Mouse (Mus musculus) lung, embryonic 15.5 days (tissue): ENCODE data around the gene A730071L15Rik. TPM values are rescaled to one million over a fixed set of nuclear protein-coding genes. Genes with fewer than 3 reads are reported as not detected.

ENCODE experiments used
- ATAC-seq: fragments of 200-750 bp; cut with Nextera tagmentation; 2 replicates; pipeline ENCODE4 v1.8.0; 2017; ENCODE audit warnings: moderate number of reproducible peaks, borderline replicate concordance; ENCODE audit not compliant: low FRiP score, low TSS enrichment; ENCODE audit errors: extremely low read depth
- H3K27ac ChIP-seq: fragments of 300-500 bp; sonication (generic); 2 replicates; pipeline ENCODE4 v1.5.1; 2015; ENCODE audit warnings: moderate library complexity, mild to moderate bottlenecking, inconsistent platforms
- H3K27me3 ChIP-seq: fragments of 300-500 bp; sonication (generic); 2 replicates; pipeline ENCODE4 v1.6.1; 2015; ENCODE audit warnings: inconsistent platforms
- H3K36me3 ChIP-seq: fragments of 300-500 bp; sonication (generic); 2 replicates; pipeline ENCODE4 v1.6.1; 2015; ENCODE audit warnings: inconsistent platforms
- H3K4me1 ChIP-seq: fragments of 300-500 bp; sonication (generic); 2 replicates; pipeline ENCODE4 v1.6.1; 2015; ENCODE audit warnings: inconsistent platforms
- H3K4me2 ChIP-seq: fragments of 300-500 bp; sonication (generic); 2 replicates; pipeline ENCODE4 v1.6.1; 2015; ENCODE audit warnings: inconsistent platforms, mild to moderate bottlenecking, moderate library complexity
- H3K4me3 ChIP-seq: fragments of 300-500 bp; sonication (generic); 2 replicates; pipeline ENCODE4 v1.5.1; 2015; ENCODE audit warnings: mild to moderate bottlenecking, inconsistent platforms
- H3K9ac ChIP-seq: fragments of 300-500 bp; sonication (generic); 2 replicates; pipeline ENCODE4 v1.6.1; 2015; ENCODE audit warnings: inconsistent platforms
- H3K9me3 ChIP-seq: fragments of 300-500 bp; sonication (generic); 2 replicates; pipeline ENCODE4 v1.6.1; 2016; ENCODE audit warnings: inconsistent platforms
- whole genome bisulfite sequencing: fragments of 180-500 bp; shearing (Covaris S2); methylation state at CpG from one replicate; pipeline ENCODE4 v1.1.7; 2015; 5-methylcytosine and 5-hydroxymethylcytosine counted together
- polyA plus RNA-seq: library from polyadenylated mRNA; unstranded; fragments of >200 nt; fragmentation: Nextera tagmentation; extraction: Ambion mirVana; gene quantifications from 2 replicates; pipeline ENCODE4 v1.2.1, GENCODE M21; 2015

Gene A730071L15Rik
- polyA plus RNA-seq, 1 experiment from 2014 or later: 0.42 TPM

DNA sequence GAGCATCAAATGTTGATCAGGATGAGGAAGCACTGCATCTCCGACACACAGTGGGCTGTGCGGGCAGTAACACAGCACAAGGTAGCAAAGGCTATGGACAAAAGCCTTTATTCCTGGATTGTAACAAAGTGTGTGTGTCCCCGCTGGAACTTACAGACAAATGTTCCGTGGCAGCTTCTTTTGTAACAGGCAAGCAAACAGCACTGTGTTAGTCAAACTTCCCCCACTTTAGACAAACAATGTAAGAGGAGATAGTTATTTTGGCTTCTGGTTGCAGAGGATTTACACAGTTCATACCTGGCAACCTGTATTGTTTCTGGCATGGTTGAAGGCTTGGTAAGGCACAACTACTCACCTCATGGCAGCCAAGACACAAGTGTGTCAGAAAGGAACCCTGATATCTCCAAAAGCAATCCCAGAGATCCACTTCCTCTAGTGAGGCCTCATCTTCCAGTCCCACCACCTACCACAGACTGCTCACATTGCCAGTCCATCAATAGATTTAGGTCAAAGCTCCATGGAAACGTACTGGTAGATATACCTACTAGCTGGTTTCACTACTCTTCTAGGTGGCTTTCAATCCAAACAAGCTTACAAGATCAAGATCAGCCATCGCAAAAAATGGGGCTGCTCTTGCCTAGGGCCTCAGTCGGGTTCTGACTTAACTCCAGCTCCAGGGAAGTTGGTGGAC, 34.3 kb upstream of the A730071L15Rik start:
- Histone ChIP-seq H3K9me3 (no peaks in the 10 kb centered on the region), H3K27ac (no peak overlapping the region), H3K36me3 (no peaks in the 10 kb centered on the region), H3K27me3 (no peaks in the 10 kb centered on the region), H3K4me1 (no peaks in the 10 kb centered on the region), H3K4me3 (no peak overlapping the region), H3K9ac (no peak overlapping the region), H3K4me2 (no peak overlapping the region)
- ATAC-seq: no peak
- WGBS: 83% methylated on average over 7 of the region's 7 CpGs

DNA sequence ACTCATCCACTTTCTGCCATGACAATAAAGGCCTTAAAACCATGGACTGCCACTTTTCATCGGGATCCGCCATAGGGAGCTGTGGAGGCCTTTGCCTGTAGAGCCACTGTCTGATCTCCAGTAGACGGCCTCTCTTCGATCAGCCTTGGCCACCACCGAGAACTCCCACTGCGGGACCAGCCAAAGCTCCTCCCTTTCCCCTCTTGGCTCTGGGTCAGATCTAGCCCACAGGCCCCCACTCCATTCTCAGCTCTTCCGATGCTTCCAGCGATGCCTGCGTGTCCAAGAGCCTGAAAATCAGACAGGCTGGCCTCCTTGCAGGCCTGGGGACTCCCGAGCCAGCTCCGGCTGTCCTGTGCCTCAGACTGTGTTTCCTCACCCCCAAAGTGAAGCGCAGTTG, 33.5 kb upstream of the A730071L15Rik start:
- no peaks in the 10 kb centered on the region for H3K36me3 ChIP-seq
- H3K4me3 ChIP-seq: no peak overlapping the region
- H3K27ac ChIP-seq: no peak overlapping the region
- no peaks in the 10 kb centered on the region for H3K4me1 ChIP-seq
- H3K9ac ChIP-seq: no peak overlapping the region
- no peaks in the 10 kb centered on the region for H3K27me3 ChIP-seq
- H3K4me2 ChIP-seq: no peak overlapping the region
- 82% methylated on average over 12 of the region's 12 CpGs for WGBS
- ATAC-seq: no peak
- H3K9me3 ChIP-seq: no peaks in the 10 kb centered on the region

- no peak overlapping the region for H3K9ac ChIP-seq
- H3K27me3 ChIP-seq: no peaks in the 10 kb centered on the region
Observed at GRCm38 (mm10) chr11:6169041-6169663, 30.7 kb upstream of the A730071L15Rik start.

GRCm38 (mm10) chr11:6174719-6175118, 25.1 kb upstream of the A730071L15Rik start:
- Histone ChIP-seq H3K4me1 (peaks cover 30% of the 10 kb centered on the region; the same call in 1 of the 2 replicates), H3K4me2 (no peak overlapping the region), H3K4me3 (no peak overlapping the region), H3K36me3 (no peaks in the 10 kb centered on the region), H3K9me3 (no peaks in the 10 kb centered on the region), H3K27me3 (no peaks in the 10 kb centered on the region), H3K9ac (no peak overlapping the region), H3K27ac (no peak overlapping the region)
- WGBS: 22% methylated on average over 7 of the region's 7 CpGs
- ATAC-seq: no peak

More at GRCm38 (mm10) chr11:6169041-6169663, 30.7 kb upstream of the A730071L15Rik start:
- Histone ChIP-seq H3K36me3 (no peaks in the 10 kb centered on the region), H3K4me1 (no peaks in the 10 kb centered on the region), H3K4me2 (no peak overlapping the region), H3K4me3 (no peak overlapping the region), H3K9me3 (no peaks in the 10 kb centered on the region), H3K27ac (no peak overlapping the region)
- no peak for ATAC-seq
- WGBS: 93% methylated on average over 2 of the region's 2 CpGs

DNA sequence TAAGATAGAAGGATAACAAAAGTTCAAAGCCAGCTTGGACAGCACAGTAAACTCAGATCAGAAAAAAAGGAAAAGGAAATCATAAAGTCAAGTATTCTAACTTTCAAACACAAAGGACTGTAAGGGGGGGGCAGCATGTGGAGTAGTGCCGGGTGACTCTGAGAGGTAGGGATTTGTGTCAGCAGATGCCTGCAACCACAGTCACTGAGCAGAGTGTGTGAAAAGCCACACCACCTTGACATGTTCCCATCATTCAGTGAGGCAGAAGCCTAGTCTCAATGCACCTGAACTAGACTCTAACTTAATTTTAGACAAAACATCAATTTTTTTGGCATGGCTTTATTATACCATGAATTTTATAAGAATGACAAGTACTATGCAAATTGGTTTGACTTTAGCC, 24.3 kb upstream of the A730071L15Rik start:
- no peak for ATAC-seq
- Histone ChIP-seq H3K36me3 (no peaks in the 10 kb centered on the region), H3K4me2 (no peak overlapping the region)

GRCm38 (mm10) chr11:6177781-6178420, 21.9 kb upstream of the A730071L15Rik start:
- 87% methylated on average over 8 of the region's 8 CpGs for WGBS
- Histone ChIP-seq H3K9ac (no peak overlapping the region), H3K4me1 (peaks cover 33% of the 10 kb centered on the region; the same call in 1 of the 2 replicates), H3K27me3 (no peaks in the 10 kb centered on the region), H3K36me3 (no peaks in the 10 kb centered on the region), H3K4me2 (no peak overlapping the region), H3K4me3 (no peak overlapping the region), H3K9me3 (no peaks in the 10 kb centered on the region), H3K27ac (no peak overlapping the region)
- no peak for ATAC-seq

More for the DNA sequence above, 24.3 kb upstream of the A730071L15Rik start:
- H3K4me1 ChIP-seq: peaks cover 33% of the 10 kb centered on the region; the same call in 1 of the 2 replicates
- H3K9me3 ChIP-seq: no peaks in the 10 kb centered on the region
- H3K9ac ChIP-seq: no peak overlapping the region
- H3K27me3 ChIP-seq: no peaks in the 10 kb centered on the region
- WGBS: 35% methylated on average over 1 of the region's 1 CpGs
- no peak overlapping the region for H3K27ac ChIP-seq
- H3K4me3 ChIP-seq: no peak overlapping the region

GRCm38 (mm10) chr11:6178673-6179166, 21.1 kb upstream of the A730071L15Rik start:
- Histone ChIP-seq H3K9me3 (no peaks in the 10 kb centered on the region), H3K27me3 (no peaks in the 10 kb centered on the region), H3K4me3 (no peak overlapping the region), H3K4me1 (peaks cover 33% of the 10 kb centered on the region; the same call in 1 of the 2 replicates), H3K4me2 (no peak overlapping the region), H3K27ac (no peak overlapping the region), H3K36me3 (no peaks in the 10 kb centered on the region), H3K9ac (no peak overlapping the region)
- WGBS: 27% methylated on average over 2 of the region's 2 CpGs
- no peak for ATAC-seq

DNA sequence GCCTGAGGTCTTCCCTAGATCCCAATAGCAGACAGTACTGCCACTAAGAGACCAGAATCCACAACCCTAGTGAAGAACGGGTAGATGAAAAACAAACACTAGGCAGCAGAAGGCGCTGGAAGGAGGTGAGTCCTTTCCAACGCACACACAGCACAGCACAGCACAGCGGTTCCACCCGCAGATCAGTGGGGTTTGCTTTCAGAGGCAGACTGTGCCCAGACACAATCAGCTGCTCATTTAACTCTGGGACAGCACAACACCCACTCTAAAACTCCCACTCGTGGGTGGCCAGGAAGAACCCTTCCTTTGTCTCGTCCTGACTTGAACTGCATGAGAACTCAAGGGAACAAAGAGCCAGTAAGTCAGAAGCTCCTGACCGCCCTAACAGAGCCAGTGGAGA, 20.6 kb upstream of the A730071L15Rik start:
- peaks cover 33% of the 10 kb centered on the region; the same call in 1 of the 2 replicates for H3K4me1 ChIP-seq
- no peak overlapping the region for H3K4me2 ChIP-seq
- H3K4me3 ChIP-seq: no peak overlapping the region
- WGBS: 24% methylated on average over 8 of the region's 8 CpGs
- no peaks in the 10 kb centered on the region for H3K9me3 ChIP-seq
- no peak overlapping the region for H3K9ac ChIP-seq
- no peaks in the 10 kb centered on the region for H3K27me3 ChIP-seq
- no peak for ATAC-seq
- no peak overlapping the region for H3K27ac ChIP-seq
- H3K36me3 ChIP-seq: no peaks in the 10 kb centered on the region

DNA sequence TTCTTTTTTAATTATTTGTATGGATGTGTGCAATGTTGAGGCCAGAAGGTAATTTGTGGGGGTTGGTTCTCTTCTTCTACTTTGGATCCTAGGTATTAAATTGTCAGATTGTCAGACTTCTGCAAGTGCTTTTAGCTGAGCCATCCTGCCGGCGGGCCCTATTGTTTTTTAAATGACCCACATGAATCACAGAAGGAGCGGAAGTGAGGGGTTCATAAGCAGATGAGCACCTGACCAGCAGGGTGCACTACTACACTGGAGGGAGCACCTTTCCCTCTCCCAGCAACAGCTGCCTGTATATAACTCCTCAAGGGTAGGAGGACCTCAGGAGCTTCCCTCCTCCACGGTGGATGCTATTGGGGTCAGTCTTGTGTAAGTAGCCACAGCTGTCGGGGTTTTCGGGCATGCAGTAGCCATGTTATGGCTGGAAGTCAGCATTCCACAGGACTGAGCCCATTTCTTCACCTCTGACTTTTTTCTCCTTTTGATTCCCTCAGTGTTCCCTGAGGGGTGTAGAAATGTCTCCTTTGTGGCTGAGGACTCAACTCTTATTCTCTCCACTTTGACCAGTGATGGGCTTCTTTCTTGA, 18.9 kb upstream of the A730071L15Rik start:
- Histone ChIP-seq H3K4me3 (no peak overlapping the region), H3K36me3 (peaks cover 5% of the 10 kb centered on the region; the same call in 1 of the 2 replicates), H3K9ac (no peak overlapping the region), H3K27ac (no peak overlapping the region), H3K9me3 (no peaks in the 10 kb centered on the region), H3K4me1 (peaks cover 25% of the 10 kb centered on the region; the same call in 1 of the 2 replicates), H3K27me3 (no peaks in the 10 kb centered on the region), H3K4me2 (no peak overlapping the region)
- 70% methylated on average over 6 of the region's 6 CpGs for WGBS
- no peak for ATAC-seq

GRCm38 (mm10) chr11:6183246-6183645, 16.6 kb upstream of the A730071L15Rik start:
- no peak overlapping the region for H3K9ac ChIP-seq
- H3K27me3 ChIP-seq: no peaks in the 10 kb centered on the region
- peaks cover 7% of the 10 kb centered on the region for H3K36me3 ChIP-seq
- ATAC-seq: no peak
- no peaks in the 10 kb centered on the region for H3K9me3 ChIP-seq
- H3K27ac ChIP-seq: no peak overlapping the region
- 74% methylated on average over 2 of the region's 2 CpGs for WGBS
- H3K4me1 ChIP-seq: peaks cover 23% of the 10 kb centered on the region; the same call in 1 of the 2 replicates
- H3K4me2 ChIP-seq: no peak overlapping the region
- H3K4me3 ChIP-seq: no peak overlapping the region

DNA sequence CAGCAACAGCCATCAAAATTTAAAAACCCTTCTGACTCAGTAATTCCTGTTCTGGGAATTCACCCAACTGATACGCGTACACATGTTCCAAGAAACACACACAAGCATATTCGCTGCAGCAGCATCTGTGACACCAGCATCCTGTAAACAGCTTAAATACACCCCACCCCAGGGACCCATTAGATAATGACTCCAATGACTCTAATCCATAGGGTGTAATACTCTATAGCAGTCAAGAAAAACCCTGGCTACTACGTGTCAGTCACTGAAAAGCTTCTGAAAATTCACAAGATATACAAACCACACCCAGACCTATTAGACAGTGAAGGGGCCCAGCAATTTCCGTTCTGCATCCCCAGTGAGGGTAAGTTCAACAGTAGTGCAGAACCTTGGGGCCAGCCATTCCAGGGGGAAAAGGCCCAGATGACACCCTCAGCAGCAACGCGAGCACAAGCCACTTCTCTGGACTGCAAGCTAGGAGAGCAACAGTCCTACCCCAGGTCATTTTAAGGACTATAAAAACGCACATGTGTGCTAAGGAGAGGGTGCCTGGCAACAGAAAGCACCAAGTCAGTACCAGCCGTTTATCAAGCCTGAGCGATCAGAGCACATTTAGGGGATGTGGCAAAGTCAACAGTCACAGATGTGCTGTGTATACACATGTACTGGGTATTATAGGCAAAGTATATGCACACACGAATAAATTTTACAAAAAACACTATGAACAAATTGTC, 15.5 kb upstream of the A730071L15Rik start:
- 60% methylated on average over 11 of the region's 11 CpGs for WGBS
- no peak overlapping the region for H3K4me2 ChIP-seq
- ATAC-seq: no peak

More for the DNA sequence above, 15.5 kb upstream of the A730071L15Rik start:
- Histone ChIP-seq H3K27me3 (no peaks in the 10 kb centered on the region), H3K36me3 (peaks cover 8% of the 10 kb centered on the region), H3K4me1 (peaks cover 18% of the 10 kb centered on the region; the same call in 1 of the 2 replicates), H3K27ac (no peak overlapping the region), H3K9me3 (no peaks in the 10 kb centered on the region), H3K9ac (no peak overlapping the region), H3K4me3 (no peak overlapping the region)
